Mouse (Mus musculus) lung, embryonic 16.5 days (tissue): ENCODE measurements around the gene Gm7247. TPM values are rescaled to one million over a fixed set of nuclear protein-coding genes. Genes with fewer than 3 reads are reported as not detected.
"Not testable (repeated sequence)": the region's sequence is repeated elsewhere in the genome, so short reads cannot be mapped to it uniquely, and the experiment has no call there.

ENCODE experiments used
- ATAC-seq: fragments of 200-750 bp; cut with Nextera tagmentation; 2 replicates; pipeline ENCODE4 v1.8.0; 2017; ENCODE audit warnings: low read depth, mild to moderate bottlenecking, moderate library complexity
- H3K27ac ChIP-seq: fragments of 300-500 bp; sonication (generic); 2 replicates; pipeline ENCODE4 v1.5.1; 2014; ENCODE audit warnings: mild to moderate bottlenecking, control low read depth, low read length
- H3K27me3 ChIP-seq: fragments of 300-500 bp; sonication (generic); 2 replicates; pipeline ENCODE4 v1.6.1; 2014; ENCODE audit warnings: low read depth, low read length, mixed read lengths; ENCODE audit not compliant: control insufficient read depth, insufficient read depth
- H3K36me3 ChIP-seq: fragments of 300-500 bp; sonication (generic); 2 replicates; pipeline ENCODE4 v1.6.1; 2014; ENCODE audit warnings: low read length; ENCODE audit not compliant: control insufficient read depth, insufficient read depth
- H3K4me1 ChIP-seq: fragments of 300-500 bp; sonication (generic); replicated peaks from 2 replicates; pipeline ENCODE4 v1.6.1; 2014; ENCODE audit warnings: low read length, mixed read lengths; ENCODE audit not compliant: control insufficient read depth, insufficient read depth
- H3K4me2 ChIP-seq: fragments of 300-500 bp; sonication (generic); 2 replicates; pipeline ENCODE4 v1.6.1; 2014; ENCODE audit warnings: low read depth, low read length, control low read depth
- H3K4me3 ChIP-seq: fragments of 300-500 bp; sonication (generic); 2 replicates; pipeline ENCODE4 v1.5.1; 2014; ENCODE audit warnings: mild to moderate bottlenecking, low read length, control low read depth
- H3K9ac ChIP-seq: fragments of 300-500 bp; sonication (generic); 2 replicates; pipeline ENCODE4 v1.6.1; 2014; ENCODE audit warnings: low read length, control low read depth
- H3K9me3 ChIP-seq: fragments of 300-500 bp; sonication (generic); 2 replicates; pipeline ENCODE4 v1.6.1; 2016; ENCODE audit warnings: low read length; ENCODE audit not compliant: control insufficient read depth
- WGBS: fragments of 180-500 bp; shearing (Covaris S2); extraction: QIAGEN DNeasy Blood & Tissue Kit; methylation state at CpG from one replicate; pipeline ENCODE4 v1.1.7; 2014; 5-methylcytosine and 5-hydroxymethylcytosine counted together
- polyA plus RNA-seq: library from polyadenylated mRNA; unstranded; fragments of >200 nt; fragmentation: Nextera tagmentation; extraction: Ambion mirVana; gene quantifications from 2 replicates; pipeline ENCODE4 v1.2.1, GENCODE M21; 2015

Gene Gm7247
- polyA plus RNA-seq, 1 experiment from 2014 or later: not detected

DNA sequence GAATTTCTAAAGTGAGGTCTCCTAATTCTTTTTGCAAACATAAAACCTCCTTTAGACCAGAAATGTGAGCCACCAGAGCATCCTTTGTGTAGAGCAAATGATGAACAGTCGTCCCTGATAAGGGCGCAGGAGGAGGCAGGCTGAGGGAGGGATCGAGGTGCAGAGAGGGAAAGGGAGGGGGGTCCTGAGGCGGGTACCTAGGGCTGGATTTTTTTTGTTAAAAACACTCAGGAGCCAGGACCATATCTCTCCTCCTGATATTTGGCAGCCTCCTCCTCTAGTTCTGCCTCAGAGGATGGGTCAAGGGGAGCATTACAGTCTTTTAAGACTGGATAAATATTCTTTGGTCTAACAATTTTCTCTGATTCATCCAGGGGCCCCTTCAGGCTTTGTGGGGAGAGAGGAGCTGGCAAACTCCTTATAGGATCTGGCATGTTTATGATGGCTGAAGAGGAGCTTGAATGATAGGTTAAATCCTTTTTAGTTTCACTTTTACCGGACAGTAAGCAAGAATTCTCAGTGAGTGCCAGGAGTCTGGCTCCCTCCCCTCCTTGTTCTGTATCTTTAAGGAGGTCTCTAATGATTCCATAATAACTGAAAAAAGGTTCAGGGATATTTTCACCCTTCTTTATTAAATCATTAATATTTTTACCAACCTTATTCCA, 120.6 kb downstream of the Gm7247 start:
- Histone ChIP-seq H3K9ac (no peak overlapping the region), H3K4me2 (peak overlapping the region; percentile 15), H3K9me3 (no peaks in the 10 kb centered on the region), H3K27ac (no peak overlapping the region), H3K4me1 (no peaks in the 10 kb centered on the region), H3K36me3 (no peaks in the 10 kb centered on the region), H3K4me3 (peak overlapping the region; percentile 25; the same call in 1 of the 2 replicates), H3K27me3 (no peaks in the 10 kb centered on the region)
- no peak for ATAC-seq
- 45% methylated on average over 5 of the region's 5 CpGs for WGBS

DNA sequence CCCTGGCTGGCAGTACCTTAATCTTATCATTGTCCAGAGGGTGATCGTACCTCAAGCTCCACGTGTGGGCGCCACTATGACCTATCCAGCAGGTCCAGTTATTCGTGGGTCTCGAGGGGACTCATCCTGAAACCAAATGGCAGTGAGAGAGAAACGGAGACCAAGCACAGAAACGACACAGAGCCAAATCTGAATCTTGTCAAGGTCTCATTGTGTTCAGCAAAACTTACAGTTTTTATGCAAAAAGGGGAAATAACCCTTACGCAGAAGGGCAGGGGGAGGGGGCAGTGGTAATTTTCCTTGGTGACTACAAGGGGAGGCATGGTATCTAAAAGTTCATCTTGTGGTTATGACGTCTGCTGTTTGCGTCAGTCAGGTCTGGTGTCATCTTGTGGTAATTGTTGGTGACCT, 121.4 kb downstream of the Gm7247 start:
- not testable (repeated sequence) for H3K4me2 ChIP-seq, H3K4me3 ChIP-seq, H3K27me3 ChIP-seq, H3K9ac ChIP-seq, ATAC-seq, H3K36me3 ChIP-seq, H3K27ac ChIP-seq, H3K9me3 ChIP-seq, H3K4me1 ChIP-seq
- 73% methylated on average over 10 of the region's 10 CpGs for WGBS

DNA sequence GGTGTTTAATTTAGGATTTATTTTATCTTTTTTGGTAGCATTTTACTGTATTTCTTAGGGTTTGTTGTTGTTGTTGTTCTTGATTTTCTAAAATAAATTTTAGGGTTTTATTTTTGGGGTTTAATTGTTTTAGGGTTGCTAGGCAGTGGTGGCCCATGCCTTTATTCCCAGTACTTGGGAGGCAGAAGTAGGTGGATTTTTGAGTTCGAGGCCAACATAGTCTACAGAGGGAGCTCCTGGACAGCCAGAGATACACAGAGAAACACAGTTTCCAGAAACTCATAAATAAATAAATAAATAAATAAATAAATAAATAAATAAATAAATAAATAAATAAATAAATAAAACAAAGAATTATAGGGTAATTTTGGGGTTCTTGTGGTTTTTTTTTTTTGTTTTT, 122.1 kb downstream of the Gm7247 start:
- Histone ChIP-seq H3K27me3 (no peaks in the 10 kb centered on the region), H3K4me1 (no peaks in the 10 kb centered on the region), H3K36me3 (no peaks in the 10 kb centered on the region), H3K9ac (no peak overlapping the region), H3K4me3 (no peak overlapping the region), H3K9me3 (no peaks in the 10 kb centered on the region), H3K4me2 (no peak overlapping the region), H3K27ac (no peak overlapping the region)
- 92% methylated on average over 1 of the region's 1 CpGs for WGBS
- no peak for ATAC-seq

DNA sequence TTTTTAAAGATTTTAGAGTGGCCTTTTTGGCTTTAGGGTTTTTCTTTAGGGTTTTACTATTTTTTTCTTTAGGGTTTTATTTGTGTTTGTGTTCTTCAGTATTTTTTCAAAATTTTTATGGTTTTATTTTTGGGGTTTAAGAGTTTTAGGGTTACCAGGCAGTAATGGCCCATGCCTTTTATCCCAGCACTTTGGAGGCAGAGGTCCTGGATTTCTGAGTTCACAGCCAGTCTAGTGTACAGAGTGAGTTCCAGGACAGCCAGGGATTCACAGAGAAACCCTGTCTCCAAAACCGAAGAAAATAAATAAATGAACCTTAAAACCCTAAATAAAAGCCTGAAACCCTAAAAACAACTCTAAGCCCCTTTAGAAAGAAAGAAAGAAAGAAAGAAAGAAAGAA, 124.6 kb downstream of the Gm7247 start:
- Histone ChIP-seq H3K9ac (no peak overlapping the region), H3K27me3 (no peaks in the 10 kb centered on the region), H3K9me3 (no peaks in the 10 kb centered on the region), H3K27ac (no peak overlapping the region), H3K4me2 (no peak overlapping the region), H3K36me3 (no peaks in the 10 kb centered on the region), H3K4me1 (no peaks in the 10 kb centered on the region), H3K4me3 (no peak overlapping the region)
- ATAC-seq: no peak
- WGBS: 71% methylated on average over 1 of the region's 1 CpGs

DNA sequence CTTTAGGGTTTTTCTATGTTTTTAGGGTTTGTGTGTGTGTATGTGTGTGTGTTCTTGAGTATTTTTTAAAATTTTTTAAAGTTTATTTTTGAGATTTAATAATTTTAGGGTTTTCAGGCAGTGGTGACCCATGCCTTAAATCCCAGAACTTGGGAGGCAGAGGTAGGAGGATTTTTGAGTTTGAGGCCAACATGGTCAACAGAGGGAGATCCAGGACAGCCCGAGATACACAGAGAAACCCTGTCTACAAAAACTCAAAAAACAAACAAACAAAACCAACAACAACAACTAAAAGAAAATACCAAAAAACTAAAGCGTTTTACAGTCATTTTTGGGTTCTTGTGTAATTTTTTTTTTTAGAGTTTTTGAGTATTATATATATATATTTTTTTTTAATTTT, 134.2 kb downstream of the Gm7247 start:
- Histone ChIP-seq H3K4me1 (no peaks in the 10 kb centered on the region), H3K27me3 (no peaks in the 10 kb centered on the region), H3K9ac (no peak overlapping the region), H3K27ac (no peak overlapping the region), H3K4me3 (no peak overlapping the region), H3K36me3 (no peaks in the 10 kb centered on the region), H3K4me2 (no peak overlapping the region), H3K9me3 (no peaks in the 10 kb centered on the region)
- ATAC-seq: no peak
- 78% methylated on average over 2 of the region's 2 CpGs for WGBS

DNA sequence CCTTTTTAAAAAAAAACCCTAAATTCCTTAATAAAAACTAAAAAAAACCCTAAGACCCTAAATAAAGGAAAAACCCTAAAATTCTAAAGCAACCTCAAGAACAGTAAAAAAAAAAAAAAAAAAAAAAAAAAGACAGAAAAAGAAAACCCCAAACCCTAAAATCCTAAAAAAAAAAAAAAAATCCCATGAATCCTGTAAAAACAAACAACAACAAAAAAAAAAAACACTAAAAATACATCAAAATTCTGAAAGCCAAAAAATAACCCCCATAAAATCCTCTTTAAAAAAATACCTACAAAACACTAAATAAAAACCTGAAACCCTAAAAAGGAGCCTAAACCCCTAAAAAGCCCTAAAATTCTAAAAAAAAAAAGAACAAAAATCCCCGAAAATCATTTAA, 135.4 kb downstream of the Gm7247 start:
- Histone ChIP-seq H3K9ac (no peak overlapping the region), H3K4me1 (no peaks in the 10 kb centered on the region), H3K27me3 (no peaks in the 10 kb centered on the region), H3K4me2 (no peak overlapping the region), H3K36me3 (no peaks in the 10 kb centered on the region), H3K4me3 (no peak overlapping the region), H3K27ac (no peak overlapping the region), H3K9me3 (no peaks in the 10 kb centered on the region)
- no peak for ATAC-seq
- WGBS: 77% methylated on average over 1 of the region's 1 CpGs

DNA sequence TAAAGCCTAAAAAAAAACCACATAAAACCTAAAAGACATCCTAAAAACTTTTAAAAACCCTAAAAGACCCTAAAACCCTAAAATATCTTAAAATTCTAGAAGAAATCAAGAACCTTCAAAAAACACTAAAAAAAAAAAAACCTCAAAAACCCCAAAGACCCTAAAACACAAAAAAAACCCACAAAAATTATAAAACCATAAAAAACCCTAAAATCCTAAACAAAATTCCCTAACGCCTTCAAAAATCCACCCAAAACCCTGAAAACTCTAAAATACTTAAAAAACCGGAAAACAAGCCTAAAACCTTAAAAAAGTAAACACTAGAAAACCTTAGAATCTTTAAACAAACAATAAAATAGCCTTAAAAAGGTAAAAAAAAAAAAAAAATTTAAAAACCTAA, 136.4 kb downstream of the Gm7247 start:
- no peaks in the 10 kb centered on the region for H3K27me3 ChIP-seq
- no peaks in the 10 kb centered on the region for H3K4me1 ChIP-seq
- no peaks in the 10 kb centered on the region for H3K36me3 ChIP-seq
- WGBS: 85% methylated on average over 2 of the region's 2 CpGs
- no peak overlapping the region for H3K27ac ChIP-seq
- no peak overlapping the region for H3K9ac ChIP-seq
- no peak overlapping the region for H3K4me3 ChIP-seq
- no peaks in the 10 kb centered on the region for H3K9me3 ChIP-seq
- H3K4me2 ChIP-seq: no peak overlapping the region
- no peak for ATAC-seq

DNA sequence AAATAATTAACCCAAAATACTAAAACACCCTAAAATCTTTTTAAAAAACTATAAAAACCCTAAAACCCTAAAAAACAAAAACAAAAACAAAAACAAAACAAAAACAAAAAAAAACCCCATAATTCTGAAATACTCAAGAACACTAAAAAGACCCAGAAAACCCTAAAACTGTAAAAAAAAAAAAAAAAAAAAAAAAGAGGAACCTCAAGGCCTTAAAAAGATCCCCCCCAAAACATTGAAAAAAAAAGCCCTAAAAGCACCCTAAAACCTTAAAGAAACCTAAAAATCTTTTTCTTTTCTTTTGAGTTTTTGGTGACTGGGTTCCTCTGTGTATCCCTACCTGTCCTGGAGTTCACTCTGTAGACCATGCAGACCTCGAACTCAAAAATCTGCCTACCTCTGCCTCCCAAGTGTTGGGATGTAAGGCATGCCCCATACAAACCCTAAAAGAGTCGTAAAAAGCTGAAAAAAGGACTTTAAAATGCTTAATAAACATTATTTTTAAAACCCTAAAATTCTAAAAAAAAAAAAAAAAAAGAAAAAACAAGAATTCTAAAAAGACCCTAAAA, 138.2 kb downstream of the Gm7247 start:
- no peak for ATAC-seq
- H3K4me1 ChIP-seq: no peaks in the 10 kb centered on the region
- H3K27ac ChIP-seq: no peak overlapping the region
- WGBS: 74% methylated on average over 2 of the region's 2 CpGs
- no peak overlapping the region for H3K9ac ChIP-seq
- H3K27me3 ChIP-seq: no peaks in the 10 kb centered on the region
- H3K36me3 ChIP-seq: no peaks in the 10 kb centered on the region
- H3K4me3 ChIP-seq: no peak overlapping the region
- H3K9me3 ChIP-seq: no peaks in the 10 kb centered on the region
- no peak overlapping the region for H3K4me2 ChIP-seq

DNA sequence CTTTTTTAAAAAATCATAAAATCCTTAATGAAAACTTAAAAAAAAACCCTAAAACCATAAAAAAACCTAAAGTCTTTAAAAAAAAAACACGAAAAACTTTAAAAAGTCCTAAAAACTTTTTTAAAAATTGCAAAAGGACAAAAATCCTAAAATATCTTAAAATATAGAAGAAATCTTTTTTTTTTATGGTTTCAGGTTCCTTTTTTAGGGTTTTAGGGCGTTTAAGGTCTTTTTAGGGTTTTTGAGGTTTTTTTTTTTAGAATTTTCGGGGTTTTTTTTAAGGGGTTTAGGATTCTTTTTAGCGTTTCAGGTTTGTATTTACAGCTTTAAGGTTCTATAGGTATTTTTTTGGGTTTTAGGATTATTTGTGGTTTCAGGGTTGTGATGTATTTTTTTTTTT, 138.9 kb downstream of the Gm7247 start:
- Histone ChIP-seq H3K27me3 (no peaks in the 10 kb centered on the region), H3K27ac (no peak overlapping the region), H3K9ac (no peak overlapping the region), H3K4me1 (no peaks in the 10 kb centered on the region), H3K36me3 (no peaks in the 10 kb centered on the region), H3K9me3 (no peaks in the 10 kb centered on the region), H3K4me2 (no peak overlapping the region), H3K4me3 (no peak overlapping the region)
- WGBS: 84% methylated on average over 4 of the region's 4 CpGs
- no peak for ATAC-seq
